Mouse (Mus musculus): ENCODE data around the gene Fig4. TPM values are rescaled to one million over a fixed set of nuclear protein-coding genes. Genes with fewer than 3 reads are reported as not detected.

Gene Fig4
- polyA plus RNA-seq, 1 experiment from 2014 or later: 16.9 TPM

- WGBS: 70% methylated on average over 1 of the region's 1 CpGs
- peak overlapping the region; percentile 74 for H3K27ac ChIP-seq (ENCODE audit: low read length)
- peak; percentile 80 for ATAC-seq (ENCODE audit: low read depth)
Measured at GRCm38 (mm10) chr10:41278808-41279207, 24.3 kb downstream of the Fig4 start.

GRCm38 (mm10) chr10:41274871-41275270, 28.2 kb downstream of the Fig4 start:
- ATAC-seq (ENCODE audit: low read depth): no peak
- Histone ChIP-seq H3K4me1 (replicated peaks; ENCODE audit: control insufficient read depth, insufficient read depth, low read length) (peaks cover 4% of the 10 kb centered on the region; the same call in 1 of the 2 replicates), H3K9me3 (ENCODE audit: control insufficient read depth, low read length) (no peaks in the 10 kb centered on the region), H3K4me2 (ENCODE audit: low read depth, low read length) (no peak overlapping the region), H3K9ac (ENCODE audit: low read length) (no peak overlapping the region), H3K4me3 (ENCODE audit: low read length) (no peak overlapping the region), H3K27me3 (ENCODE audit: control insufficient read depth, insufficient read depth, low read depth, low read length) (no peaks in the 10 kb centered on the region), H3K36me3 (ENCODE audit: control insufficient read depth, insufficient read depth, low read length) (no peaks in the 10 kb centered on the region), H3K27ac (ENCODE audit: low read length) (no peak overlapping the region)
- 79% methylated on average over 1 of the region's 1 CpGs for WGBS

More at GRCm38 (mm10) chr10:41278808-41279207, 24.3 kb downstream of the Fig4 start:
- H3K9ac ChIP-seq (ENCODE audit: low read length): no peak overlapping the region
- H3K9me3 ChIP-seq (ENCODE audit: control insufficient read depth, low read length): no peaks in the 10 kb centered on the region
- H3K4me2 ChIP-seq (ENCODE audit: low read depth, low read length): no peak overlapping the region
- H3K27me3 ChIP-seq (ENCODE audit: control insufficient read depth, insufficient read depth, low read depth, low read length): no peaks in the 10 kb centered on the region
- H3K4me3 ChIP-seq (ENCODE audit: low read length): no peak overlapping the region
- H3K4me1 ChIP-seq (replicated peaks; ENCODE audit: control insufficient read depth, insufficient read depth, low read length): peaks cover 4% of the 10 kb centered on the region; the same call in 1 of the 2 replicates
- no peaks in the 10 kb centered on the region for H3K36me3 ChIP-seq (ENCODE audit: control insufficient read depth, insufficient read depth, low read length)

- H3K27ac ChIP-seq (ENCODE audit: low read length): no peak overlapping the region
- ATAC-seq (ENCODE audit: low read depth): no peak
- WGBS: 54% methylated on average over 7 of the region's 7 CpGs
Measured at GRCm38 (mm10) chr10:41271860-41272259, 31.2 kb downstream of the Fig4 start.

GRCm38 (mm10) chr10:41261889-41262288, 41.2 kb downstream of the Fig4 start:
- no peaks in the 10 kb centered on the region for H3K4me1 ChIP-seq (replicated peaks; ENCODE audit: control insufficient read depth, insufficient read depth, low read length)
- no peak overlapping the region for H3K27ac ChIP-seq (ENCODE audit: low read length)
- H3K36me3 ChIP-seq (ENCODE audit: control insufficient read depth, insufficient read depth, low read length): no peaks in the 10 kb centered on the region; the same call in 1 of the 2 replicates
- H3K9ac ChIP-seq (ENCODE audit: low read length): no peak overlapping the region
- H3K9me3 ChIP-seq (ENCODE audit: control insufficient read depth, low read length): no peaks in the 10 kb centered on the region
- no peak overlapping the region for H3K4me3 ChIP-seq (ENCODE audit: low read length)
- no peak overlapping the region for H3K4me2 ChIP-seq (ENCODE audit: low read depth, low read length)
- no peak for ATAC-seq (ENCODE audit: low read depth)
- H3K27me3 ChIP-seq (ENCODE audit: control insufficient read depth, insufficient read depth, low read depth, low read length): no peaks in the 10 kb centered on the region

More at GRCm38 (mm10) chr10:41271860-41272259, 31.2 kb downstream of the Fig4 start:
- Histone ChIP-seq H3K9ac (ENCODE audit: low read length) (no peak overlapping the region), H3K27me3 (ENCODE audit: control insufficient read depth, insufficient read depth, low read depth, low read length) (no peaks in the 10 kb centered on the region), H3K9me3 (ENCODE audit: control insufficient read depth, low read length) (no peaks in the 10 kb centered on the region), H3K4me3 (ENCODE audit: low read length) (no peak overlapping the region), H3K4me2 (ENCODE audit: low read depth, low read length) (no peak overlapping the region), H3K4me1 (replicated peaks; ENCODE audit: control insufficient read depth, insufficient read depth, low read length) (no peaks in the 10 kb centered on the region), H3K36me3 (ENCODE audit: control insufficient read depth, insufficient read depth, low read length) (peaks cover 4% of the 10 kb centered on the region; the same call in 1 of the 2 replicates)

- no peak overlapping the region for H3K4me2 ChIP-seq (ENCODE audit: low read depth, low read length)
- H3K9ac ChIP-seq (ENCODE audit: low read length): no peak overlapping the region
- no peaks in the 10 kb centered on the region for H3K4me1 ChIP-seq (replicated peaks; ENCODE audit: control insufficient read depth, insufficient read depth, low read length)
- no peaks in the 10 kb centered on the region; the same call in 1 of the 2 replicates for H3K36me3 ChIP-seq (ENCODE audit: control insufficient read depth, insufficient read depth, low read length)
- H3K9me3 ChIP-seq (ENCODE audit: control insufficient read depth, low read length): no peaks in the 10 kb centered on the region
- 41% methylated on average over 1 of the region's 1 CpGs for WGBS
- no peak overlapping the region for H3K27ac ChIP-seq (ENCODE audit: low read length)
- no peak overlapping the region for H3K4me3 ChIP-seq (ENCODE audit: low read length)
- ATAC-seq (ENCODE audit: low read depth): no peak
- H3K27me3 ChIP-seq (ENCODE audit: control insufficient read depth, insufficient read depth, low read depth, low read length): no peaks in the 10 kb centered on the region
Measured at GRCm38 (mm10) chr10:41261218-41261617, 41.8 kb downstream of the Fig4 start.

GRCm38 (mm10) chr10:41260243-41261006, 42.6 kb downstream of the Fig4 start:
- no peak for ATAC-seq (ENCODE audit: low read depth)
- peaks cover 2% of the 10 kb centered on the region; the same call in 1 of the 2 replicates for H3K36me3 ChIP-seq (ENCODE audit: control insufficient read depth, insufficient read depth, low read length)
- no peak overlapping the region for H3K9ac ChIP-seq (ENCODE audit: low read length)
- no peak overlapping the region for H3K4me3 ChIP-seq (ENCODE audit: low read length)
- no peaks in the 10 kb centered on the region for H3K9me3 ChIP-seq (ENCODE audit: control insufficient read depth, low read length)
- no peak overlapping the region for H3K4me2 ChIP-seq (ENCODE audit: low read depth, low read length)
- no peak overlapping the region for H3K27ac ChIP-seq (ENCODE audit: low read length)
- H3K27me3 ChIP-seq (ENCODE audit: control insufficient read depth, insufficient read depth, low read depth, low read length): no peaks in the 10 kb centered on the region
- WGBS: 37% methylated on average over 8 of the region's 8 CpGs
- no peaks in the 10 kb centered on the region for H3K4me1 ChIP-seq (replicated peaks; ENCODE audit: control insufficient read depth, insufficient read depth, low read length)

- Histone ChIP-seq H3K9ac (ENCODE audit: low read length) (no peak overlapping the region), H3K4me3 (ENCODE audit: low read length) (no peak overlapping the region), H3K4me2 (ENCODE audit: low read depth, low read length) (no peak overlapping the region), H3K27me3 (ENCODE audit: control insufficient read depth, insufficient read depth, low read depth, low read length) (no peaks in the 10 kb centered on the region), H3K9me3 (ENCODE audit: control insufficient read depth, low read length) (no peaks in the 10 kb centered on the region), H3K4me1 (replicated peaks; ENCODE audit: control insufficient read depth, insufficient read depth, low read length) (no peaks in the 10 kb centered on the region), H3K27ac (ENCODE audit: low read length) (no peak overlapping the region), H3K36me3 (ENCODE audit: control insufficient read depth, insufficient read depth, low read length) (peaks cover 5% of the 10 kb centered on the region)
- whole genome bisulfite sequencing: 60% methylated on average over 5 of the region's 5 CpGs
- ATAC-seq (ENCODE audit: low read depth): no peak
Measured at GRCm38 (mm10) chr10:41250749-41251065, 52.4 kb downstream of the Fig4 start.

GRCm38 (mm10) chr10:41250045-41250748, 52.9 kb downstream of the Fig4 start:
- H3K9ac ChIP-seq (ENCODE audit: low read length): no peak overlapping the region
- no peaks in the 10 kb centered on the region for H3K4me1 ChIP-seq (replicated peaks; ENCODE audit: control insufficient read depth, insufficient read depth, low read length)
- H3K27ac ChIP-seq (ENCODE audit: low read length): no peak overlapping the region
- H3K4me3 ChIP-seq (ENCODE audit: low read length): no peak overlapping the region
- no peaks in the 10 kb centered on the region for H3K27me3 ChIP-seq (ENCODE audit: control insufficient read depth, insufficient read depth, low read depth, low read length)
- H3K9me3 ChIP-seq (ENCODE audit: control insufficient read depth, low read length): no peaks in the 10 kb centered on the region
- WGBS: 67% methylated on average over 8 of the region's 8 CpGs
- no peak overlapping the region for H3K4me2 ChIP-seq (ENCODE audit: low read depth, low read length)
- no peak for ATAC-seq (ENCODE audit: low read depth)
- H3K36me3 ChIP-seq (ENCODE audit: control insufficient read depth, insufficient read depth, low read length): peaks cover 3% of the 10 kb centered on the region; the same call in 1 of the 2 replicates

GRCm38 (mm10) chr10:41249006-41249659, 53.9 kb downstream of the Fig4 start:
- ATAC-seq (ENCODE audit: low read depth): no peak
- Histone ChIP-seq H3K9ac (ENCODE audit: low read length) (no peak overlapping the region), H3K27me3 (ENCODE audit: control insufficient read depth, insufficient read depth, low read depth, low read length) (no peaks in the 10 kb centered on the region), H3K27ac (ENCODE audit: low read length) (no peak overlapping the region), H3K36me3 (ENCODE audit: control insufficient read depth, insufficient read depth, low read length) (peaks cover 3% of the 10 kb centered on the region; the same call in 1 of the 2 replicates), H3K9me3 (ENCODE audit: control insufficient read depth, low read length) (no peaks in the 10 kb centered on the region), H3K4me3 (ENCODE audit: low read length) (no peak overlapping the region), H3K4me2 (ENCODE audit: low read depth, low read length) (no peak overlapping the region), H3K4me1 (replicated peaks; ENCODE audit: control insufficient read depth, insufficient read depth, low read length) (no peaks in the 10 kb centered on the region)
- WGBS: 84% methylated on average over 8 of the region's 8 CpGs
